Mouse (Mus musculus): ENCODE measurements around the gene Pfas.

- TF ChIP-seq POLR2A (IDR thresholded peaks at IDR 0.05; ENCODE audit: control insufficient read depth, low read depth, low read length) (peak; percentile 98), CTCF (IDR thresholded peaks at IDR 0.05; ENCODE audit: control insufficient read depth, insufficient read depth, insufficient replicate concordance, low read depth, low read length) (peak; percentile 61; the same call in 1 of the 2 replicates)
Measured at GRCm38 (mm10) chr11:69015644-69016441, 7.6 kb upstream of the Pfas start, which contains the start of gene Ctc1.

All from testis, adult 2 months (tissue).